Mouse (Mus musculus) right cerebral cortex, adult 2 months (tissue): ENCODE measurements at regions not wholly inside any gene's neighbourhood (a gene's known extent, or its start where the extent isn't known, plus 50 kb on each side); places are given as distances from the start of the nearest gene placed in this dataset.
"Not testable (repeated sequence)": the region's sequence is repeated elsewhere in the genome, so short reads cannot be mapped to it uniquely, and the experiment has no call there.

ENCODE experiments used
- DNase-seq, 2 experiments: peaks; one replicate each; pipeline ENCODE4 v3.0.0; 2021 to 2022; ENCODE audit warnings: low spot score in 2 of 2

DNA sequence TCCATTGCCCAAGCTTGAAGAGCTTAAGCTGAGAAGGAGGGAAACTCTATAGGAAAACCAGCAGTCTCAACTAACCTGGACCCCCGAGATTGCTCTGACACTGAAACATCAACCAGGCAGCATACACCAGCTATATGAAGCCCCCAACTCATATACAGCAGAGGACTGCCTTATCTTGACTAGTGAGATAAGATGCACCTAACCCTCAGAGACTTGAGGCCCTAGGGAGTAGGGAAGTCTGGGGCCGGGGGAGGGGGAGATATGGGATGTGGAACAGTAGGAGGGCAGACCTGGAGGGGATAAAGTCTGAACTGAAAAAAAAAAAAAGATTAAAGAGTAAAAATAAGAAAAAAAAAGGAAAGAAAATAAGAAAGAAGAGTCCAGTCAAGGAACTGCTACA is 540.5 kb upstream of the Pkdcc start:
- no peak for DNase-seq

DNA sequence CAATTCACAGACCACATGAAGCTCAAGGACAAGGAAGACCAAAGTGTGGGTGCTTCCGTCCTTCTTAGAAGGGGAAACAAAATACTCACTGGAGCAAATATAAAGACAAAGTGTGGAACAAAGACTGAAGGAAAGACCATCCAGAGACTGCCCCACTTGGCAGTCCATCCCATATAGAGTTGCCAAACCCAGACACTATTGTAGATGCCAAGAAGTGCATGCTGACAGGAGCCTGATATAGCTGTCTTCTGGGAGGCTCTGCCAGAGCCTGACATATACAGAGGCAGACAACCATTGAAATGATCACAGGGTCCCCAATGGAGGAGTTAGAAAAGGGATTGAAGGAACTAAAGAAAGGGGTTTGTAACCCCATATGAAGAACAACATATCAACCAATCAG is 548.5 kb upstream of the Pkdcc start:
- DNase-seq = not testable (repeated sequence)

DNA sequence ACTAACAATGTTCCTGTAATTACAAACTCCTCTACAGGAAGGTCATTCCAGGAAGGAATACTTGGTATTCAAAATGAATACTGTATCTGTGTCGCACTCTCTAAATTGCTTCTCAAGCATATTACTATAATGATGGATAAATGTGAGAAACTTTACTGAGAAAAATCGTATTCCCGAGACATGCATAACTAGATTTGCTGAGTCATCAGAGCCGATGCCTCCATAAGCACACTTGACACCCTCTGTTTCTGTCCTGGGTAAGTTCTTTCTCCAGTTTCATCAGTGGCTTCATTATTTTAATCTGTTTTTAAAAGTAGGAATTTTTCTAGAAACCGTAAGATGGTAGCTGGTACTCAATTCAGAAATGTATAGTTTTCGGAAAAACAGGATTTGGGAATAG is 550.7 kb upstream of the Pkdcc start:
- no peak for DNase-seq

DNA sequence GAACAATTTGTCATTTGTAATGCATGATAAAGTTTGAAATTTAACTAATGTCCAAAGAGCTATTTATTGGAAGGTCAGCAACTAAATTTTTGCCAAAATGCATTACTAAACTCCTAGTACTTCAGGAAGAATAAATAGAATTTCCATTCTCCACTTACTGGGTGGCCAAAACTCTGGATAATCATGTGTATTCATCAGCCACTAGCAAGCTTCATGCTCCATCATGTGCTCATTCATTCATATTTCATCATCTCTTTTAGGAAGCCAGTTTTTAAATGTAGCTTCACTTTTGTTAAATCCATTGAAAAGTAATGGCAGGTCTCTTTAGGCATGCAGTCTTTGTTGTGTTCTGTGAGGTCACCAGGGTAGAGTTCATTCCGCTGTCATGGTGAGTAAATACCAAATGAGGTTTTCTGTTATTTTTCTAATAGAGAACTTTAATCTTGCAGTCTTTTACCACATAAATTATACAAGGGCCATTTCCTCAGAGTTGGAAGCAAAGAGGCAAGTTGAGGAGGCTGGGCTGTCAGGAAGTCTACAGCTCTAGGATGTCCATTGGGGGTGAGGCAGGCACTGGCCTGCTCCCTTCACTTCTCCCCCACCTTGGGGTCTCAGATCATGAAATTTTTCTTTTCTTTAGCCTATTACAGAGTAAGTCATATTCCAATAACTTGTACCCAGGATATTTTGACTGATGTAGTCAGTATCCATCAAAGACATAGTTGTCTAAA is 578.5 kb upstream of the Pkdcc start:
- no peak for DNase-seq

DNA sequence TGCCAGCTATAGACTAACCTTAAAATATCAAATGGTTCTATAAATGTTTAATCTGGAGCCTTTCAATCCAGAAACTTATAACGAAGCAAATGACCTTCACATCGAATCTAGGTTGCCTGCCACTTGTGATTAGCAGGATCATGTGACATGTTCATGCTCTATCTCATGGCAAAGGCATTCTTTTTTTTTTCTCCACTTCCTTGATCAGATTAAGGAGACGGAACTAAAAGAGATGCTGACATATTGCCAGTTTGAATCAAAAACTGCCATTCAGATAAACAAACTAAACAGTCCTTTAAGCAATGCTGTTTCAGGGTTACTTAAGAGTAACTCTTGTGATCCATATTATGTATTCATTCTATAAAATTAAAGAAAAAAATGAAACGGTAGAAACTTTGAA is 579.2 kb upstream of the Pkdcc start:
- DNase-seq = no peak

DNA sequence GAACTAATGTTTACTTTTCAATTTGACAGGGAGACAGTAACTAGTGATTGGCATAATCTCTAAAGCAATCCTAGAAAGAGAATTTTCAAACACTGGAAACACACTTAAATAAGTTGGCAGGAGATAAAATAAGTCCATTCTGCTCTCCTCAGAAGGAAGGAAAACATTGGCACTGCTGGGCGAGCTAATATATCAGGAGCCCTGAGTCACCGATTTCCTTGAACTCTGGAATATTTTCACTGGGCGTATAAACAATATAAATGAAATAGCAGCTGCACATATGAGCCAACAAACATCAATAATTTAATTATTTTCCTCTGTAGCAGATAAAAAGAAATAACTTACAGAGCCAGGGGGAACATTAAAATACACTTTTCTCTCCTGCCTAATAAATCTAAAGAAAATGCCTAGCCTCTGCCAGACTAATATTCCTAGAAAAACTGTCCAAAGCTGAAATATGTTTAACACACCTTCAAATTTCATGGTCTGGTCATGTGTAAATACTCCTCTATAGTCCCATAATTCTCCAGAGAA is 608.4 kb upstream of the Pkdcc start:
- DNase-seq = no peak

DNA sequence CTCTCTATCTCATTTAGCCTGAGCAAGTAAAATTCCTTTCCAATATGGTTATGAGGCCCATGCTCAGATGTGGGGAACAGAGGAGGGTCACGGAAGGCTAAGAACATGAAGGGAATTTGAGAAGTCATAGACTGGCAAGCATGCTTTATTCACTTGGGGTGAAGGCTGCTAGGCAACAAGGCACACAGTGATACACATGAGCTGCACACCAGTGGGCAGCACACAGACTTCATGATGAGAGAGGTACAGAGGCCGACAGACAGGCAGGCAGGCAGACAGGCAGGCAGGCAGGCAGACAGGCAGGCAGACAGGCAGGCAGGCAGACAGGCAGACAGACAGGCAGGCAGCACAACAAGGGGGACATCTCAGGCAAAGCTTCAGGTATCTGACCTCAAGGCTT is 631.3 kb upstream of the Pkdcc start:
- no peak for DNase-seq

DNA sequence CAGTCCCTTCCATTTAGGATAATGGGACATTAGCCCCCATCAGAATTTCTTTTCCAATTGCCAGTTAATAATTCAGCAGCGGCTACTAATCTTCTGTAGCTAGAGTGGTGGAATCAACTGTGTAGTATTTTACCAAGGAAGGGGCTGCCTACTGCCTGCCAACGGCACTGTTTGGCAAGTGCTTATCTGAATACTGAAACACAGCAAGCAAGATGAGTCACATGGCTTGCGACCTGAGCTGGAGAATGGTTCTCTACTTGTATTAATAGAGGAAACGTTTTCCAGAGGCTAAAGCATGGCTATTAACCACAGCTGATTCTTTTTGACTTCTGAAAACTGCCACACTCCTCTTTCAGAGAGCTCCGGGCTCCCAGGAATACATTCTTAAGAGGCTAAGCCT is 681.6 kb upstream of the Pkdcc start:
- DNase-seq = no peak

DNA sequence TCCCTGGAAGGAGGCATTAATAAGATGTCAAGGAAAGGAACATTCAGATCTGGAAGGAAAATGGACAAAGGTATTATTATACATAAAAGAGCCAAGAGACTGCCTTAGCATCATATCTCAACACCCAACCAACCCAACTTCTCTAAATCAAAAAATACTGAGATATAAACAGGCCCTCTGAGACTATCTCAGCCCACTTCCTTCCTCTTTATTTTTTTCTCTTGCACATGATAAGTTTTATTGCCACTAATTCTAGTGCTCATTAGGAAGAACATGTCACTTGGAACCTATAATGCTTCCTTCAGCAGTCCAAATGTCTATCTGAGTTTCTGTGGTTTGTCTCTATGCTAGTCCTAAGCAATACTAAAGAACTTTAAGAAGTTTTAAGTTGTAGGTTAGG is 697.0 kb upstream of the Pkdcc start:
- no peak for DNase-seq

DNA sequence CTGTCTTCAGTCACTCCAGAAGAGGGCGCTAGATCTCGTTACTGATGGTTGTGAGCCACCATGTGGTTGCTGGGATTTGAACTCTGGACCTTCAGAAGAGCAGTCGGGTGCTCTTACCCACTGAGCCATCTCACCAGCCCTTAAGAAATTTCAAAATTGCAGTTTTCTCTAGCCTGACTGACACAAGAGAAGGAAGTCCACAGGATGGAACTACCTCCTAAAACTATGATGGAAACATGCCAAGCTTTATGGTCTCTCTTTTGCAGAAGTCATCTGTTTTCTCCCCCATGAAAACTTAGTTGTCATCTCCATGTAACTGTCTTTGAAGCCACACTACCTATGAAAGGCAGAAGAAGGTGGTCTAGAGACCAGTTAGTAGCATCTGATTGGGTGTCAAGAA is 698.2 kb upstream of the Pkdcc start:
- no peak for DNase-seq

DNA sequence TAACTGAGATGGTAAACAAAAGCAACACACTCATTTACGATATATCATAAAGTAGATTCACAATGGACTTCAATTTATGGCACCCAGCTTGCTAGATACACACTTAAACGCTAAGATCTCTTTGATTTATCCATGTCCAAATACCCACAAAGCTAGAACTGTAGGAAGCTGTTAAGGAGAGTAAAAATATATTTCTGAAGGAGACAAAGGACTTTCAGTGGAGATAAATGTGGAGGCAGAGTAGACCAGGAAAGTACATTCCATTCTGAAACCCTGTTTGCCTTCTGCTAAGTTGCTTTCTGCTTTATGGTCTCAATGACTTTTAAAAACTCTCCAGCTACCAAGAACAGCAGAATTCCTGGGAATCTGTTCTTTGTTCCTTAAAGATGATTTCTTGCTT is 701.3 kb upstream of the Pkdcc start:
- DNase-seq = no peak

DNA sequence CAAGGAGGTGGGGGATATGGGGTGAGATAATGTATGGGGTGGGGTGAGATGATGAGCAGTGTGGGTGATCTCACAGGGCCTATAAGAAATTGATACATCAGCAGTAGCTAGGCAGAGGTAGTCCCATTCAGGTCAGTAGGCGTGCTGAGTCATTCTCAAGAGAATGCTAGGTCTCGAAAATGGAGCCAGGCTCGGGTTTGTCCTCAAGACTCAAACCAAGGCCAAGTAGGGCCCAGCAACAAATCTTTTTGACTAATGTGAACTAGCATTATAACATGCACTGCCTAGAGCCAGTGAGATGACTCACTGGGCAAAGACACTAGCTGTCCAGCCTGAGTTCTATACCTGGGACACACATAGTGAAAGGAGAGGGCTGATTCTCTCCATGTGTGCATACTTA is 710.8 kb upstream of the Pkdcc start:
- no peak for DNase-seq

DNA sequence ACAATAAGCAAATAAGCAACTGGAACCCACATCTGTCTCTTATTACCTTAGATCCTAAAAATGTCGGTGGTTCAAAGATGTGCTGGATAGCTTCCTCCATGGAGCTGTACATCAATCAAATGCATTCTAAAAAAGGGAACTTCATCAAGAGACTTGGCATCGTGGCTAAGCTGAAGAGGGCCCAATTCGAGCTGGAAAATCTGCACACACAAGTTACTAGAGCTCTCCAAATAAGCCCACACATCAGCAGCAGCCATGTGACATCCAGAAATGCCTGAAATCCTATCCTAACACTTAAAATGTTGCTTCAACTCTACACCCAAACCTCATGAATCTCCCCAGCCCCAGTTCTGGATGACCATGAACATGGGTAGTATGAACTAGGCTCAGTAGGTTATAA is 729.5 kb upstream of the Pkdcc start:
- DNase-seq = peak in 1 of 2 experiments; percentile 4

DNA sequence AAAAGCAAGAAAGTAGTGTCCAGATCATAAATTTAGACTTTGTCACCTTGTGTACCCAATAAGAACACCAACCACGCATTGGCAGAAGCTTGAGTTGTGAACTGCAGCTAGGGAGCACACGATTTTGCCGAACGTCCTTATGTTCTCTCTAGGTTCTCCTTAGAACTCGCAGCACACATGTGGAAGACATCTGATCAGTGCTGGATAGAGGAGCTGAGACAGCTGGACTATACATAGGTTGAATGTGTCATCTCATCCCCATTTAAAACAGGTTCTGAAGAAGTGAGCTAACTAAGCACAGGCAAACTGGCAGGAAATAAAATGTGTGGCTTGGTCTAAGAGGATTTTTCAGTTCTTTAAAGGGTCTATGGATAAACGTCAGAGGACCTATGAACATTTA is 730.5 kb upstream of the Pkdcc start:
- DNase-seq = no peak

DNA sequence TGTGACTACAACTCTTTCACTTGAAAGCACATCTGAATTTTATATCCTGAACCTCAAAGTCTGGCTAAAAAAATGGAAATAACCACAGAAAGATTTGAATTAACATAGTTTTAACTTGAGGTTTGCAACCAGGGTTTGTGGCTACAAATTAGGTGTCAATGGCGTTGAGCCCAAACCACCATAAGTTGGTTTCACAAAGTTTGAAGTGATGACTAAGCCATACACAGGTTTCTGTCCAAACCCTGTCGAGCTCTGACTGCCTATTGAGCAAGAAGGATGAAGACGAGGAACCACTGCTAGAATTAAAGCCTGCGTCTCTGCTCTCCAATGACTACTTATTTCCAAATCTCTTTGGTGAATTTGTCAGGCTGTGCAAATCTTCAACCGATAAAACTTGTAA is 719.8 kb upstream of the Slc8a1 start:
- no peak for DNase-seq

DNA sequence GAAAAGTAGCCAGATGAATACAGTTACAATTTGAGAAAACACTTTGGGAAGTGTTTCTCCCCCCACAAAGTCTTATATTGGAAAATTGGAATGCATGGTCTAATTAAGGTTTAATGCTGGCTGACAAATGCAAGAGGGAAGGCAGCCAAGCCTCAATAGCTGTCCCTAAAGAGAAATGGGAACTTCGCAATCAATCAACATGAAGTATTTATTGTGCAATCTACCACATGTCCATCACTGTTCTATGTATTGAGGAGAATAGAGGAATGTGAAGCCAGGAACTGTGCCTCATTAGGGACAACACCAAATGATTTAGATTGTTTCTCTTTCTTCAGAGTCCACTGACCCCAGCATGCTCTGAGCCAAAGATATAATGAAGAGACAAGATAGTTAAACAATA is 715.7 kb upstream of the Slc8a1 start:
- DNase-seq = no peak

DNA sequence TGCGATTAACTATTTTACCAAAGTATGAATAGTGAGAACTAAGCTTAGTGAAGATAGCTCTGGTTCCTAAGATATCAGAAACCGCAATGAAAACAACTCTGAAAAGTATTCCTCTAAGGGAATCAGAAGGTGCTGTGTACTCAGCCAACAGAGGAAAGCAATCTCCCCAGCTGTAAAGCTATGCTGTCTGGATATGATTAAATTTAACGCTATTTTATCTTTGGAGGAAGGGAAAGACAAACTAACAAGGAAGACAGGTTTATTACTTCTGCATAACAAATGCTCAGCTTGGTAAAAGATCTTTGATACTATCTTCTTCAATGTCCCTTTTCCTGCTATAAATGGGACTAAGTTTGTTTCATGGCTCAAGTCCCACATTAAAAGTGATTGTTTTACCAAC is 700.9 kb upstream of the Slc8a1 start:
- DNase-seq = no peak

DNA sequence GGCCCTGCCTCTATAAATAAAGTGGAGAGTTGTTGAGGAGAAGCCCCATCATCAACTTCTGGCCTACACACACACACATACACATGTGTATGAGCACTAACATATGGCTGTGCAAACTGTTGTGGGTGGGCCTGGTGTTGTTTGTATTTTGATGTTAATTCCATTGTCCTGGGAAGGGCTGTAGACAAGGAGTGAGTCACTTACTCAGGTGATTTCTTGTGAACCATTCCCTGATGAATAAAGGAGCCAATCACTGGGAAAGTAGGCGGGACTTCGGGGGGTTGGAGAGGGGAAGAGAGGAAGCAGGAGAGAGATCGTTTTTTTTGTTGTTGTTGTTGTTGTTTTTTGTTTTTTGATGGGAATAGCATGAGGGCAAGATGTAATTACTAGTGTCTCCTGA is 699.0 kb upstream of the Slc8a1 start:
- no peak for DNase-seq

DNA sequence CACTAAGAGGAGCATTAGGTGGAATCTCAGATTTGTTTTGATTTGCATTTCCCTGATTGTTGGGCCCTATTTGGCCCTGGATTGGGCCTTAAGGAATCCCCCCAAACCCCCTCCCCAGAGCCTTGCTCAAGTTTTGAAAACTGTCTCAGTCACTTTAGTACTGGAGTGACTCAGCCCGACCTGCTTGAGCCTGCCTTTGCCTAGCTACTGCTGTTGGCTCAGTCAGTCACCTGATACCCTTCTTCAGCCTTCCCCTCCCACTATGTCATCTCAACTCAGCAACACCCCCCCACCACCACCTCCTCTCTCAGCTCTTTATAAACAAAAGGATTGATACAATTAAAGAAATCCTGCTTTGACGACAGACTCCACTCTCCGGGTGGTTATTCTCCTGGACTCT is 694.5 kb upstream of the Slc8a1 start:
- no peak for DNase-seq

DNA sequence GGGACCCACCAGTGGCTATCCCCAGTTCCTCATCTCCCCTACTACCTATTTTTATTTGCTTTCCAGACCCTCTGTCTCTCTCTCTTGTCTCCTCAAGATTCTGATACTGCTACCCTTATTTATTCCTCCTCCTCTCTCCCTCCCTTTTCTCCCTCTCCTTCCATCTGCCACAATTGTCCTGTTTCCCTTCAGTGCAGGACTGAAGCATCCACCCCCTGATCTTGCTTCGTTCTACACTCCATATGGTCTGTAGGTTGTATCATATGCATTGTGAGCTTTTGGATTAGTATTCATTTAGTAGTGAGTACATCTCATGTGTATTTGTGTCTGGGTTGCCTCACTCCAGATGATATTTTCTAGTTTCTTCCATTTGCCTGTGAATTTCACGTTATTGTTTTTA is 670.1 kb upstream of the Slc8a1 start:
- peak in 1 of 2 experiments; percentile 6 for DNase-seq

DNA sequence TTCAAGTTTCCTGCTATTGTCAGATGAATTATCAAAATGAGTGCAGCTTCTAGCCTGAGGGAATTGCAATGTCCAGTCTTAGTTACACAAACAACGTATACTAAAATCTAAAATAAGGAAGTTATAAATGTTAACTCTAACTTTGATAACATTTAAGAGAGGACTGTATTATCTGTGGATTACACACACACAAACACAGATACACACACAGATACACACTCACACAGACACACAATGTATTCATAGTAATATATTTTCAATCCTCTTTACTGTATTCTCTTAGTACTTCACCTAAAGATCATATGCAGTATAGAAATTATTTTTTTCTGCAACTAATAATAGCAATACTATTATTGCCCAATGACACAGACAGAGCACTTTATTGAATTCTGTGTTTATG is 661.2 kb upstream of the Slc8a1 start:
- DNase-seq = no peak

DNA sequence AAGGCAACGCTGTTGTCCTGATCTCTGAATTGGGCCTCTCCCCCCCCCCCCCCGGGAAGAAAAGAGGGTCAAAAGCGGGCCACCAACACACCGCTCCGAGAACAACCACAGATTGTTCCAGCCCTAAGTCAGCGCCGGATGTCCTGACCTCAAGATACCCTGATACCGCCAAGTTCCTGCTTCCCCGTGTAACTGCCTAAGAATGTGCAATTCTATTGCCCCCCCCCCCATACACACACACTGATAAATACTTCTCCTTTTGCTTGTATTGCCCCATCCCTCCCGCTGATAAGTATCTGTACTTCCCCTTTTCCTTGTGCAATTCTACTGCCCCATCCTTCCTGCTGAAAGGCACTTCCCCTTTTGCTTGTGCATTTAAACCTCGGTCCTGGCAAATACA is 641.2 kb upstream of the Slc8a1 start:
- DNase-seq = not testable (repeated sequence)

DNA sequence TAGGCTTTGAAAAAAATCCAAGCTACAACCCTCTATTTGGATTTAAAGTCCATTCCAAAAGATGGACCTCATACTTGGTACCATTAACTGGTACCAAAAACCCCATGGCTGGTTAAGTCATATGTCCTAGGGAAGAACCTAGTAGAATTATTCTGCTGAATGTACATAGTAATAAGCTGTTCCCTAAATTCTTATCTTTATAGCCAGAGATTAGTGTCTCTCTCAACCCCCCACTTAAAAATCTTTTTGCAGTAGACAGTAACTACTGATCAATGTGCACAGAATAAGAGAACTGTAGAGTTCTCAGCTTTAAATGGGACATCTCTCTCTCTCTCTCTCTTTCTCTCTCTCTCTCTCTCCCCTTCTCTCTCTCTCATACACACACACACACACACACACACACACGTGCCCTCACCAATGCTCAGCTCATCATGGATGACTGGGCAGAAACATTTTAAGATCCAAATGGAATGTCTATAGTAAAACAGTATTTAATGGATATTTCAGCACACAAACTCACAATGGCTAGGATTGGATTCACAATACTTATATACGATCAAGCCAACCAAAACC is 640.2 kb upstream of the Slc8a1 start:
- no peak for DNase-seq

DNA sequence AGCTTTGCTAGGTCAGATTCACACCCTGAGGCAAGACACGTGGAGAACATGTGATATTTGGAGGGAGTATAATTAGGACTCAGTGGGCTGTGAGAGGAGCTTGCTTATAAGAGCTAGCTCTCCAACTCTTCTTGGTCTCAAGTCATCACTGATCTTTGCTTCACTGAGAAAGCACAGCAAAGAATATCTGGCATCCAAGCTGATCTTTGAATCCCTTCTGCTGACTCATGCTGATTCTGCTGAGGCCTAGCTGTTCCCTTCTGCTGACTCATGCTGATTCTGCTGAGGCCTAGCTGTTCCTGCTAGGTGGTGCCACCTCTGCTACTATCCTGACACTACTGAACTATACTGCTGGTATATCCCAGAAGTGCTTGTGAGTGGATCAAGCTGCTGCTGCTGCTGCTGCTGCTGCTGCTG is 639.0 kb upstream of the Slc8a1 start:
- no peak for DNase-seq
